Mouse (Mus musculus) embryonic facial prominence, embryonic 11.5 days (tissue): ENCODE data around the gene Clec1b. TPM values are rescaled to one million over a fixed set of nuclear protein-coding genes. Genes with fewer than 3 reads are reported as not detected.

Experiments used
- ATAC-seq: fragments of 200-750 bp; cut with Nextera tagmentation; replicated peaks from 2 replicates; pipeline ENCODE4 v1.8.0; 2017; ENCODE audit warnings: low read depth; ENCODE audit not compliant: insufficient number of reproducible peaks, low FRiP score, low TSS enrichment
- DNase-seq: peaks from one replicate; pipeline ENCODE4 v3.0.0-alpha.2; 2015; ENCODE audit warnings: low spot score
- H3K27ac ChIP-seq: fragments of 300-500 bp; sonication (generic); replicated peaks from 2 replicates; pipeline ENCODE4 v1.5.1; 2014; ENCODE audit warnings: mild to moderate bottlenecking, low read depth, low read length, control low read depth
- H3K27me3 ChIP-seq: fragments of 300-500 bp; sonication (generic); 2 replicates; pipeline ENCODE4 v1.6.1; 2014; ENCODE audit warnings: mild to moderate bottlenecking, low read length, moderate library complexity, mixed read lengths; ENCODE audit not compliant: control insufficient read depth, insufficient read depth
- H3K36me3 ChIP-seq: fragments of 300-500 bp; sonication (generic); replicated peaks from 2 replicates; pipeline ENCODE4 v1.6.1; 2014; ENCODE audit warnings: low read depth, mild to moderate bottlenecking, low read length, moderate library complexity, mixed read lengths; ENCODE audit not compliant: control insufficient read depth, insufficient read depth
- H3K4me1 ChIP-seq: fragments of 300-500 bp; sonication (generic); 2 replicates; pipeline ENCODE4 v1.6.1; 2014; ENCODE audit warnings: low read length, mixed read lengths; ENCODE audit not compliant: control insufficient read depth, insufficient read depth
- H3K4me2 ChIP-seq: fragments of 300-500 bp; sonication (generic); 2 replicates; pipeline ENCODE4 v1.6.1; 2014; ENCODE audit warnings: low read depth, mild to moderate bottlenecking, control low read depth, low read length, moderate library complexity
- H3K4me3 ChIP-seq: fragments of 300-500 bp; sonication (generic); 2 replicates; pipeline ENCODE4 v1.5.1; 2014; ENCODE audit warnings: low read depth, low read length, control low read depth
- H3K9ac ChIP-seq: fragments of 300-500 bp; sonication (generic); replicated peaks from 2 replicates; pipeline ENCODE4 v1.6.1; 2014; ENCODE audit warnings: mild to moderate bottlenecking, control low read depth, low read length
- H3K9me3 ChIP-seq: fragments of 300-500 bp; sonication (generic); replicated peaks from 2 replicates; pipeline ENCODE4 v1.6.1; 2016; ENCODE audit warnings: mild to moderate bottlenecking, low read length, inconsistent platforms, mixed read lengths; ENCODE audit not compliant: control insufficient read depth
- WGBS: fragments of 180-500 bp; shearing (Covaris S2); extraction: QIAGEN DNeasy Blood & Tissue Kit; methylation state at CpG from one replicate; pipeline ENCODE4 v1.1.7; 2014; 5-methylcytosine and 5-hydroxymethylcytosine counted together
- polyA plus RNA-seq: library from polyadenylated mRNA; unstranded; fragments of >200 nt; fragmentation: Nextera tagmentation; extraction: Ambion mirVana; gene quantifications from 2 replicates; pipeline ENCODE4 v1.2.1, GENCODE M21; 2014

Clec1b gene
- polyA plus RNA-seq, 1 experiment from 2014 or later: 10.7 TPM

DNA sequence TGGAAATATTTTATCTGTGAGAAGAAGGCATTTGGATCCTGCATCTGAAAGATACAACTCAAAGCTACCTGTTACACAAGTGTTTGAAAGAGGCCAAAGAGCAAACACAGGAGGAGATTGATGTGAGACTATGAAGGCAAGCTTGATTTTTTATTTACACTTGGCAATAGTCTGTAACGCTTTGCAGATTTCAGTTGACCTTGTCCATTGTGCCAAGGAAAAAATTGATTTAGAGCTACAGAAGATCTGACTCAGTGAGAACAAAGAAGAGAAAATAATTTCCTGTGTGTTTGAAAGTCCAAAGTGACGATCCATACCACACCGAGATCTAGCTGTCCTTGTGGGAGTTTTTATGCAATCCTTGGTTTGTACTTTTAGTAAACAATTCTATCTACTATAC, 25.2 kb downstream of the Clec1b start:
- H3K27me3 ChIP-seq: no peaks in the 10 kb centered on the region
- no peak overlapping the region for H3K4me2 ChIP-seq
- WGBS: 89% methylated on average over 3 of the region's 3 CpGs
- H3K4me1 ChIP-seq: no peaks in the 10 kb centered on the region
- H3K4me3 ChIP-seq: no peak overlapping the region
- H3K9me3 ChIP-seq: no peaks in the 10 kb centered on the region
- H3K36me3 ChIP-seq: no peaks in the 10 kb centered on the region
- DNase-seq: no peak
- no peak overlapping the region for H3K27ac ChIP-seq
- H3K9ac ChIP-seq: no peak overlapping the region
- no peak for ATAC-seq

DNA sequence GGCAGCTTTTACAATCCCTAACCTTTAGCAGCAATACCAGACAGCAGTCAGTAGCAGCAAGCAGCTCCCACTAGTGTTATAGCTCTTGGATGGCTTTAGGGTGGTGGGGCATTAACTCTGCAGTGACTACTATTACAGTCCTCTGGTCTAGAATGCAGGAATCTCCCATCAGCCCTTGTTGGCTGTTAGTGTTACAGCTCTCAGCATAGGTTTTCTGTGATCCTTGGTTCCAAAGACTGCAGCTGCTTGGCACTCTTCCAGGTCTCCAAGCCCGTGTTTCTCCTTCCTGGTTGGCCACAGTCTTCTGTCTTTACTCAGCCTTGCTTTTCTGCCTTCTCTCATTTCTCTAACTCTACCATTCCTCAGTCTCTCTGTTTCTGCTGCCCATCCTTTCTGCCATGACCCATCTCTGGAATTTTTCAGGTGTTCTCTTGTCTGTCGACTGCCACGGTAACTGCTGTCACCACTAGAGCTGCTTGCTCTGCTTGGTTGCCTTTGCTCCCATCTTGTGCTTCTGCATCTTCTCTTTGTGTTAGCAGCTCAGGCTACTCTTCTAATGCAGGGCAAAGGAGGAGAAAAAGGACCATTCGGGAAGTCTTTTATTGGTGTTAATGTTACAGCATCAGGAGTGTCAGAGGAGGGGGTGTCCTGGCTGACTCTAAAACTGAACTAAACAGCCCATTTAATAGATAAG, 26.1 kb downstream of the Clec1b start:
- ATAC-seq (no peak), DNase-seq (no peak)
- Histone ChIP-seq H3K4me1 (no peaks in the 10 kb centered on the region), H3K27ac (no peak overlapping the region), H3K27me3 (no peaks in the 10 kb centered on the region), H3K4me2 (no peak overlapping the region), H3K9me3 (no peaks in the 10 kb centered on the region), H3K36me3 (no peaks in the 10 kb centered on the region), H3K4me3 (no peak overlapping the region), H3K9ac (no peak overlapping the region)
- WGBS: 75% methylated on average over 4 of the region's 4 CpGs

DNA sequence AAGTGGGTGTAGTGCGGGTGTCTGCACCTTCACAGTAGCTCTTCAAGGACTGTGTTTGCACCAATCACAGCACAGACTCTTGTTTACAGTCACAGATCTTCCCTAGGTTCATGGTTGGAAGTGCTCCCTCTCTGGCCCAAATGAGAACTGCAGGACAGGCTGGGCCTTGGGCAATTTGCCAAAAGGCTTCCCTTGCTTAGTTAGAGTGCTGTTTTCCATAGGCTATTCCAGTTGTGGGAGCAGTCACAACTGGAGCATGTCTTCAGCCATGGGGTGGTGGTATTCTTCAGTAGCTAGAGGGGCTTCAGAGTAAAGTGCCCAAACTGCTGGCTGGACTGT, 26.6 kb downstream of the Clec1b start:
- no peaks in the 10 kb centered on the region for H3K36me3 ChIP-seq
- no peak overlapping the region for H3K4me2 ChIP-seq
- DNase-seq: peak; percentile 71
- WGBS: 26% methylated on average over 1 of the region's 1 CpGs
- H3K27me3 ChIP-seq: no peaks in the 10 kb centered on the region
- no peaks in the 10 kb centered on the region for H3K9me3 ChIP-seq
- peak; percentile 59; the same call in 1 of the 2 replicates for ATAC-seq
- H3K4me1 ChIP-seq: no peaks in the 10 kb centered on the region
- H3K4me3 ChIP-seq: no peak overlapping the region
- H3K9ac ChIP-seq: no peak overlapping the region
- no peak overlapping the region for H3K27ac ChIP-seq

- H3K36me3 ChIP-seq: no peaks in the 10 kb centered on the region
- no peak for DNase-seq
- H3K27me3 ChIP-seq: no peaks in the 10 kb centered on the region
- H3K4me1 ChIP-seq: no peaks in the 10 kb centered on the region
- H3K27ac ChIP-seq: no peak overlapping the region
- ATAC-seq: no peak
- H3K9me3 ChIP-seq: no peaks in the 10 kb centered on the region
- no peak overlapping the region for H3K4me3 ChIP-seq
- WGBS: 69% methylated on average over 5 of the region's 5 CpGs
- no peak overlapping the region for H3K9ac ChIP-seq
- H3K4me2 ChIP-seq: no peak overlapping the region
These were observed 28.1 kb downstream of the Clec1b start for GRCm38 (mm10) chr6:129425217-129425616.

- Histone ChIP-seq H3K4me3 (no peak overlapping the region), H3K36me3 (no peaks in the 10 kb centered on the region), H3K27ac (no peak overlapping the region), H3K4me2 (no peak overlapping the region), H3K9me3 (no peaks in the 10 kb centered on the region), H3K4me1 (no peaks in the 10 kb centered on the region), H3K9ac (no peak overlapping the region), H3K27me3 (no peaks in the 10 kb centered on the region)
- peak; percentile 24 for DNase-seq
- 22% methylated on average over 5 of the region's 5 CpGs for WGBS
- no peak for ATAC-seq
These were observed 28.7 kb downstream of the Clec1b start for GRCm38 (mm10) chr6:129425812-129426211.

- Histone ChIP-seq H3K27ac (no peak overlapping the region), H3K9ac (no peak overlapping the region), H3K4me2 (no peak overlapping the region), H3K9me3 (no peaks in the 10 kb centered on the region), H3K4me1 (no peaks in the 10 kb centered on the region), H3K36me3 (no peaks in the 10 kb centered on the region), H3K27me3 (no peaks in the 10 kb centered on the region), H3K4me3 (no peak overlapping the region)
- ATAC-seq (no peak), DNase-seq (no peak)
- 79% methylated on average over 4 of the region's 4 CpGs for WGBS
These were observed 30.2 kb downstream of the Clec1b start for GRCm38 (mm10) chr6:129427281-129427680.

DNA sequence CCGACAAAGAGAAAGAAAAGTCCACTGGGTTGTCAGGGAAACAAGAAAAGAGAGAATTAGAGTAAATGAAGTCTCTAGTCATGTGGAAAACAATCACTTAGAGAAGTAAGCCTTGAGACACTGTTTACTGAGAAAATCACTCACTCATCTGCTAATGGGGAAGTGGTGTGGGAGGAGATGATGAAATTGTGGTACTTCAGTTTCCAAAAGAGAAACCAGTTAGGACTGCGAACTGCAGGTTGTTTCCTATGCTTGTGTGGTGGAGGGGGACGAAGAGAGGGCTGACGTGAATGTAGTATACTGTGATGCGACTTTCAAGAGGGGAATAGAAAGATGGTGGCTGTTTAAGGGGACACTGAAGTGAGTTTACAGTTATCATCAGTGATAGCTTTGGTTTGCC, 37.1 kb downstream of the Clec1b start:
- Histone ChIP-seq H3K27ac (no peak overlapping the region), H3K27me3 (no peaks in the 10 kb centered on the region), H3K9ac (no peak overlapping the region), H3K4me3 (no peak overlapping the region), H3K4me2 (no peak overlapping the region), H3K4me1 (no peaks in the 10 kb centered on the region), H3K36me3 (no peaks in the 10 kb centered on the region), H3K9me3 (no peaks in the 10 kb centered on the region)
- 79% methylated on average over 5 of the region's 5 CpGs for WGBS
- DNase-seq (no peak), ATAC-seq (no peak)

GRCm38 (mm10) chr6:129436025-129436424, 38.9 kb downstream of the Clec1b start:
- DNase-seq (no peak), ATAC-seq (no peak)
- H3K36me3 ChIP-seq: no peaks in the 10 kb centered on the region
- no peak overlapping the region for H3K4me3 ChIP-seq
- H3K27ac ChIP-seq: no peak overlapping the region
- H3K9ac ChIP-seq: no peak overlapping the region
- H3K4me1 ChIP-seq: no peaks in the 10 kb centered on the region
- no peak overlapping the region for H3K4me2 ChIP-seq
- no peaks in the 10 kb centered on the region for H3K27me3 ChIP-seq
- 81% methylated on average over 3 of the region's 3 CpGs for WGBS
- H3K9me3 ChIP-seq: no peaks in the 10 kb centered on the region
